Mouse (Mus musculus) heart, embryonic 14.5 days (tissue): ENCODE measurements at regions not wholly inside any gene's neighbourhood (a gene's known extent, or its start where the extent isn't known, plus 50 kb on each side); places are given as distances from the start of the nearest gene placed in this dataset.

Source experiments
- ATAC-seq: fragments of 200-750 bp; cut with Nextera tagmentation; 2 replicates; pipeline ENCODE4 v1.8.0; 2017; ENCODE audit warnings: low read depth, moderate TSS enrichment; ENCODE audit not compliant: insufficient number of reproducible peaks, insufficient read depth, low FRiP score
- H3K27ac ChIP-seq, 2 experiments: fragments of 200-500 bp in 1 of 2; fragments of 300-500 bp in 1 of 2; sonication (generic) in 1 of 2; replicated peaks in 1 of 2; 2 replicates each; pipeline ENCODE4 v1.5.1; 2012 to 2014; ENCODE audit warnings: low read depth in 2 of 2, low read length in 2 of 2, control low read depth in 1 of 2, mild to moderate bottlenecking in 1 of 2, mixed read lengths in 1 of 2; ENCODE audit not compliant: control insufficient read depth in 1 of 2, insufficient read depth in 1 of 2
- H3K27me3 ChIP-seq: fragments of 300-500 bp; sonication (generic); 2 replicates; pipeline ENCODE4 v1.6.1; 2014; ENCODE audit warnings: mild to moderate bottlenecking, low read length, control low read depth; ENCODE audit not compliant: control insufficient read depth, insufficient read depth
- H3K36me3 ChIP-seq: fragments of 300-500 bp; sonication (generic); 2 replicates; pipeline ENCODE4 v1.6.1; 2014; ENCODE audit warnings: mild to moderate bottlenecking, control low read depth, low read length, mixed read lengths; ENCODE audit not compliant: control insufficient read depth, insufficient read depth
- H3K4me1 ChIP-seq, 2 experiments: fragments of 200-500 bp in 1 of 2; fragments of 300-500 bp in 1 of 2; sonication (generic) in 1 of 2; 2 replicates each; pipeline ENCODE4 v1.6.1; 2012 to 2014; ENCODE audit warnings: low read length in 2 of 2, control low read depth in 1 of 2, mixed read lengths in 1 of 2; ENCODE audit not compliant: control insufficient read depth in 2 of 2, insufficient read depth in 2 of 2
- H3K4me2 ChIP-seq: fragments of 300-500 bp; sonication (generic); 2 replicates; pipeline ENCODE4 v1.6.1; 2014; ENCODE audit warnings: mild to moderate bottlenecking, low read length
- H3K4me3 ChIP-seq, 2 experiments: fragments of 200-500 bp in 1 of 2; fragments of 300-500 bp in 1 of 2; sonication (generic) in 1 of 2; 2 replicates each; pipeline ENCODE4 v1.5.1; 2012 to 2014; ENCODE audit warnings: low read length in 2 of 2, mild to moderate bottlenecking in 2 of 2, control low read depth in 1 of 2, low read depth in 1 of 2, moderate library complexity in 1 of 2; ENCODE audit not compliant: control insufficient read depth in 1 of 2, insufficient read depth in 1 of 2
- H3K9ac ChIP-seq: fragments of 300-500 bp; sonication (generic); 2 replicates; pipeline ENCODE4 v1.6.1; 2014; ENCODE audit warnings: mild to moderate bottlenecking, low read length
- H3K9me3 ChIP-seq: fragments of 300-500 bp; sonication (generic); 2 replicates; pipeline ENCODE4 v1.6.1; 2016; ENCODE audit warnings: low read length, control low read depth; ENCODE audit not compliant: control insufficient read depth
- WGBS: fragments of 180-500 bp; shearing (Covaris S2); extraction: QIAGEN DNeasy Blood & Tissue Kit; methylation state at CpG from one replicate; pipeline ENCODE4 v1.1.7; 2014; 5-methylcytosine and 5-hydroxymethylcytosine counted together

DNA sequence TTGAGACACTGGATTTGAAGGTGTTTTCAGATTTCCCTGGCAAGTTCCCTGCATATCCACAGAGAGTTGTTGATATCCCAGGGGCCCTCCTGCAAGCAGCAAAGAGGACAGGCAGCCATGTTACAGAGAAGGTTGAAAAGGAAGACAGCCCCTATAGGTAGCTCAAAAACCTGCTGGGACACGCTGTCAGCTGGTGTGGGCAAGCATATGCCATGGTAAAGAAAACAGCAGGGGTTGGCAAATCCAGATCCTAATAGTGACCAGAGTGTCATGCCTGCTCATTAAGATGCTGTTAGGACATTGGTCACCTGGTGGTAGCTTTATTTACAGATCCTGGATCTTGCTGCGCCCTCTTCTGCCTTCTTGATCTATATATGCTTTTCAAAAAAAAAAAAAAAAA is 397.6 kb downstream of the Tns1 start:
- WGBS = 95% methylated on average over 2 of the region's 2 CpGs
- no peak overlapping the region for H3K4me3 ChIP-seq

GRCm38 (mm10) chr1:73725486-73725885 is 398.8 kb downstream of the Tns1 start:
- no peak overlapping the region for H3K4me3 ChIP-seq
- no peak overlapping the region for H3K4me2 ChIP-seq
- H3K36me3 ChIP-seq = no peaks in the 10 kb centered on the region
- no peaks in the 10 kb centered on the region for H3K27me3 ChIP-seq
- ATAC-seq = no peak
- H3K9ac ChIP-seq = no peak overlapping the region
- H3K9me3 ChIP-seq = peaks cover 4% of the 10 kb centered on the region; the same call in 1 of the 2 replicates
- H3K4me1 ChIP-seq = peaks cover 0 to 2% of the 10 kb centered on the region in 2 experiments; a peak in 3 of 4 replicates
- 92% methylated on average over 1 of the region's 1 CpGs for WGBS
- H3K27ac ChIP-seq = no peak overlapping the region

More for the DNA sequence above, 397.6 kb downstream of the Tns1 start:
- Histone ChIP-seq H3K9me3 (peaks cover 4% of the 10 kb centered on the region; the same call in 1 of the 2 replicates), H3K4me1 (peaks cover 0 to 2% of the 10 kb centered on the region in 2 experiments; a peak in 3 of 4 replicates), H3K4me2 (no peak overlapping the region), H3K27me3 (no peaks in the 10 kb centered on the region), H3K9ac (no peak overlapping the region), H3K27ac (no peak overlapping the region), H3K36me3 (no peaks in the 10 kb centered on the region)
- no peak for ATAC-seq

GRCm38 (mm10) chr1:73724551-73724950 is 399.7 kb downstream of the Tns1 start:
- whole genome bisulfite sequencing = 75% methylated on average over 2 of the region's 2 CpGs
- no peak overlapping the region for H3K27ac ChIP-seq
- no peak overlapping the region for H3K4me3 ChIP-seq
- H3K36me3 ChIP-seq = no peaks in the 10 kb centered on the region
- no peaks in the 10 kb centered on the region for H3K9me3 ChIP-seq
- no peak overlapping the region for H3K4me2 ChIP-seq
- no peaks in the 10 kb centered on the region for H3K27me3 ChIP-seq
- peaks cover 0 to 2% of the 10 kb centered on the region in 2 experiments; a peak in 3 of 4 replicates for H3K4me1 ChIP-seq
- no peak overlapping the region for H3K9ac ChIP-seq
- ATAC-seq = no peak

DNA sequence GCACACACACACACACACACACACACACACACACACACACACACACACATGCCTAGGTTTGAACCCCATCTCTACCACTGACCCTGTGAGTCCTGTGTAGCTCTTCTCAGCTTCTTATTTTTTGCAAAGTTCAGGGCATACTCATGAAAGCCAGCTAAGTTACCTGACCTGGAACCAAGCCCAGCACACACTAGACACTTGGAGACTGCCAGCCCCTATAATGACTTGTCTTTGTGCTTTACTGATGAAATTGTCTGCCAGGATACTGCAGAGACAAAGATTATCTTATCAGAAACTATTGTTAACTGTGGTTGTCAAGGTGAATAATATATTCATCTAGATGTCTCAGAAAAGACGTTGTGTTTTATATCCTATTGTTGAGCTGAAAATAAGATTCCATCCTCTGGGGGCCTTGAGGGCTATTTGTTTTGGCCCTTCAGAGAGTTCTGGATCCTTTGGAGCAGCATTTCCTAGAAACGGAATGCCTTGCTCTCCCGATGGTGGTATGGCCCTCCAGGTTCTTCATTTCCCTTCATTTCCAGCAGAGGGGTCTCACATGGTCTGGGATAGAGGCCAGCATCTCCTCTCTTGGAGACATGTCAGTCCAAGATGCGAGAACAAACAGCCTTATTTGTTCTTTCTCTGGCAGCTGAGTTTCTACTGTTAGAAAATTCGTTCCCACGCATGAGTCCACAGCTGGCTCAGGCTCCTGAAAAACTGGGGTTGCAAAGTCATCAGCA is 402.6 kb downstream of the Tns1 start:
- H3K27me3 ChIP-seq = no peaks in the 10 kb centered on the region
- no peaks in the 10 kb centered on the region for H3K36me3 ChIP-seq
- H3K27ac ChIP-seq = no peak overlapping the region
- WGBS = 67% methylated on average over 6 of the region's 6 CpGs
- H3K4me1 ChIP-seq = peaks cover 6 to 12% of the 10 kb centered on the region in 2 experiments
- H3K9ac ChIP-seq = no peak overlapping the region
- H3K4me3 ChIP-seq = no peak overlapping the region
- H3K4me2 ChIP-seq = no peak overlapping the region
- H3K9me3 ChIP-seq = no peaks in the 10 kb centered on the region
- ATAC-seq = no peak

GRCm38 (mm10) chr1:73718421-73718820 is 405.8 kb downstream of the Tns1 start:
- Histone ChIP-seq H3K27me3 (no peaks in the 10 kb centered on the region), H3K36me3 (no peaks in the 10 kb centered on the region), H3K4me1 (peaks cover 6 to 10% of the 10 kb centered on the region in 2 experiments), H3K9me3 (no peaks in the 10 kb centered on the region), H3K4me2 (no peak overlapping the region), H3K27ac (no peak overlapping the region), H3K9ac (no peak overlapping the region), H3K4me3 (no peak overlapping the region)
- no peak for ATAC-seq
- WGBS = 30% methylated on average over 5 of the region's 5 CpGs

DNA sequence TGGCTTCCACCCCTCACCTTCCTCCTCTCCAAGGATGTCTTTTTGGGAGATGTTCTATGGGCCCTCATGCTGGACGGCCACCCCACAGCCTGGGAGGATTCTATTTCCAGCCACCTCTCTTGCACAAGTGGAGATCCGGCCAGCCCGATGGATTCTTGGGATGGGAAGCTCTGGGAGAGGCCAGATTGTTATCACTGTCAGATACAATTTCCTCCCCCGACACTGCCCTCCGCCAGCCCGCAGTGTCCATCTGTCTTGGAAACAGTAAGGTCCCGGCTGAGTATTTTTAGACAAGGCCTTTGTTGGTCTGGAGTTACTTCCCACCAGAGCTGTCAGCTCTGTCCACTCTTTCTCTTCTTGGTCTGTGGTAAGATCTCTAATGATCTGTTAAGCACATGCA is 406.8 kb downstream of the Tns1 start:
- WGBS = 38% methylated on average over 7 of the region's 7 CpGs
- Histone ChIP-seq H3K9me3 (no peaks in the 10 kb centered on the region), H3K27ac (no peak overlapping the region), H3K27me3 (no peaks in the 10 kb centered on the region), H3K4me3 (no peak overlapping the region), H3K4me1 (peaks cover 6 to 10% of the 10 kb centered on the region in 2 experiments), H3K9ac (no peak overlapping the region), H3K36me3 (no peaks in the 10 kb centered on the region), H3K4me2 (no peak overlapping the region)
- ATAC-seq = no peak

DNA sequence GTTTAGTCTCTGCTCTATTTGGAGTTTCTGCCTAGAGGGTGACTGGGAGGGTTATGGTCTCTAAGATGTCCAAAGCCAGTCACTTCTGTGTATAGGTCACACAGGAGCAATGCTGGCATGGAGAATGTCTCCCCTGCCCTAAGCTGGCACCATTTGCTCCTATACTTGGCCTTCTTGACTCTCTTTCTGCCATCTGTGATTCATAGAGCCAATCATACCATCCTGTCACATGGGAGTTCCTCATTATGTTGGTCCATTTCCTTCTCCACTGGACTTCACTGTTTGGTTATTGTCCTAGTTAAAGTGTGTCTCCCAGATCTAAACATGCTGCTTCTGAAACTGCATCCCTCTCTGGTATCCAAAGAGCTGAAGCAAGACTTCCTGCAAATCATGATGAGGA is 407.3 kb downstream of the Tns1 start:
- H3K27me3 ChIP-seq = no peaks in the 10 kb centered on the region
- H3K27ac ChIP-seq = no peak overlapping the region
- H3K4me1 ChIP-seq = peaks cover 6 to 10% of the 10 kb centered on the region in 2 experiments
- H3K4me3 ChIP-seq = no peak overlapping the region
- no peaks in the 10 kb centered on the region for H3K36me3 ChIP-seq
- no peak overlapping the region for H3K4me2 ChIP-seq
- H3K9ac ChIP-seq = no peak overlapping the region
- no peak for ATAC-seq
- H3K9me3 ChIP-seq = no peaks in the 10 kb centered on the region

- H3K4me2 ChIP-seq = no peak overlapping the region
- ATAC-seq = no peak
- H3K27ac ChIP-seq = no peak overlapping the region
- no peaks in the 10 kb centered on the region for H3K36me3 ChIP-seq
- H3K9ac ChIP-seq = no peak overlapping the region
- WGBS = 71% methylated on average over 2 of the region's 2 CpGs
- peaks cover 6 to 10% of the 10 kb centered on the region in 2 experiments for H3K4me1 ChIP-seq
- H3K9me3 ChIP-seq = no peaks in the 10 kb centered on the region
- no peaks in the 10 kb centered on the region for H3K27me3 ChIP-seq
- no peak overlapping the region for H3K4me3 ChIP-seq
These were observed 408.7 kb downstream of the Tns1 start for GRCm38 (mm10) chr1:73715571-73715970.
